Mouse (Mus musculus): ENCODE measurements around the gene Myrip.
"Not testable (repeated sequence)": the region's sequence is repeated elsewhere in the genome, so short reads cannot be mapped to it uniquely, and the experiment has no call there.

- TF ChIP-seq CTCF (IDR thresholded peaks at IDR 0.05; ENCODE audit: control insufficient read depth, insufficient read depth, insufficient read length); FOSL1 (IDR thresholded peaks at IDR 0.05; ENCODE audit: insufficient read depth, low read length, poor library complexity, severe bottlenecking); MAX (IDR thresholded peaks at IDR 0.05); USF1 (IDR thresholded peaks at IDR 0.05; ENCODE audit: low read depth); CEBPB (IDR thresholded peaks at IDR 0.05; ENCODE audit: low read depth); MYOG (IDR thresholded peaks at IDR 0.05; ENCODE audit: control insufficient read depth, extremely low read depth, insufficient read length): not testable (repeated sequence)
Measured at GRCm38 (mm10) chr9:120399537-120399936, 98.2 kb downstream of the Myrip start.
